Mouse (Mus musculus) yolk sac, embryonic 10.5 days (tissue): ENCODE measurements around the gene Aplp1.

Experiments
- DNase-seq: peaks from one replicate; pipeline ENCODE4 v3.0.0-alpha.2; 2017; ENCODE audit warnings: low spot score

The Aplp1 gene

GRCm38 (mm10) chr7:30450241-30450640, 4.9 kb upstream of the Aplp1 start:
- DNase-seq, result no peak

GRCm38 (mm10) chr7:30444154-30444970, 973 bp downstream of the Aplp1 start:
- DNase-seq, result peak; percentile 35

- DNase-seq, result no peak
Measured at GRCm38 (mm10) chr7:30443696-30444095, 1.6 kb downstream of the Aplp1 start.

- DNase-seq, result no peak
Measured at GRCm38 (mm10) chr7:30440697-30441096, 4.6 kb downstream of the Aplp1 start.

- no peak for DNase-seq
Measured at GRCm38 (mm10) chr7:30439734-30440133, 5.6 kb downstream of the Aplp1 start.

GRCm38 (mm10) chr7:30436879-30437278, 8.5 kb downstream of the Aplp1 start:
- DNase-seq, result no peak

GRCm38 (mm10) chr7:30435156-30435555, 10.2 kb downstream of the Aplp1 start:
- no peak for DNase-seq

GRCm38 (mm10) chr7:30434701-30435100, 10.6 kb downstream of the Aplp1 start:
- DNase-seq, result no peak

GRCm38 (mm10) chr7:30434238-30434637, 11.1 kb downstream of the Aplp1 start:
- peak; percentile 63 for DNase-seq

GRCm38 (mm10) chr7:30431793-30432192, 13.5 kb downstream of the Aplp1 start:
- DNase-seq, result peak; percentile 24

- no peak for DNase-seq
Measured at GRCm38 (mm10) chr7:30430191-30430590, 15.1 kb downstream of the Aplp1 start.

GRCm38 (mm10) chr7:30429327-30429726, 16.0 kb downstream of the Aplp1 start:
- no peak for DNase-seq

GRCm38 (mm10) chr7:30423071-30423641, 22.2 kb downstream of the Aplp1 start:
- DNase-seq, result no peak

- no peak for DNase-seq
Measured at GRCm38 (mm10) chr7:30422560-30422959, 22.8 kb downstream of the Aplp1 start.

GRCm38 (mm10) chr7:30421890-30422435, 23.4 kb downstream of the Aplp1 start:
- peak; percentile 78 for DNase-seq

GRCm38 (mm10) chr7:30421175-30421889, 24.0 kb downstream of the Aplp1 start, which contains the start of gene Nfkbid:
Nfkbid (plus strand) TSS chr7:30421732.
- peak; percentile 60 for DNase-seq

- no peak for DNase-seq
Measured at GRCm38 (mm10) chr7:30420673-30421072, 24.7 kb downstream of the Aplp1 start.

GRCm38 (mm10) chr7:30419561-30420499, 25.5 kb downstream of the Aplp1 start, which contains the start of gene Hcst:
Hcst (minus strand) TSS chr7:30419854.
- DNase-seq, result no peak

GRCm38 (mm10) chr7:30417856-30418255, 27.5 kb downstream of the Aplp1 start:
- DNase-seq, result no peak

- DNase-seq, result no peak
Measured at GRCm38 (mm10) chr7:30413596-30413995, 31.7 kb downstream of the Aplp1 start, which contains the start of gene Tyrobp. Tyrobp (plus strand) TSS chr7:30413760.

- no peak for DNase-seq
Measured at GRCm38 (mm10) chr7:30412735-30413147, 32.6 kb downstream of the Aplp1 start.
